Mouse (Mus musculus): ENCODE measurements around the gene Hs3st1. TPM values are rescaled to one million over a fixed set of nuclear protein-coding genes. Genes with fewer than 3 reads are reported as not detected.

Gene Hs3st1
- total and polyA plus RNA-seq, 2 experiments = 0.31 to 0.37 TPM

- no peaks in the 10 kb centered on the region for H3K4me1 ChIP-seq (ENCODE audit: control insufficient read depth, insufficient read depth, low read length)
- DNase-seq (ENCODE audit: extremely low read depth, low read depth, low spot score) = no peak
- no peak overlapping the region for H3K27ac ChIP-seq (replicated peaks; ENCODE audit: insufficient read depth, low read depth, low read length)
- no peaks in the 10 kb centered on the region; the same call in 1 of the 2 replicates for H3K27me3 ChIP-seq (ENCODE audit: control insufficient read depth, insufficient read depth, low read length)
- TF ChIP-seq POLR2A (IDR thresholded peaks at IDR 0.05; ENCODE audit: extremely low read depth, insufficient read depth, low read length) = no peak
- no peak for TF ChIP-seq CTCF (IDR thresholded peaks at IDR 0.05; ENCODE audit: low read depth, low read length)
- WGBS = 73% methylated on average over 5 of the region's 5 CpGs
- H3K9ac ChIP-seq (ENCODE audit: low read depth, low read length) = no peak overlapping the region
- no peak overlapping the region for H3K4me3 ChIP-seq (ENCODE audit: insufficient read depth, low read depth, low read length)
- H3K79me2 ChIP-seq (ENCODE audit: control insufficient read depth, insufficient read depth, low read length) = no peaks in the 10 kb centered on the region
- H3K36me3 ChIP-seq (ENCODE audit: control insufficient read depth, insufficient read depth, low read length) = no peaks in the 10 kb centered on the region
Measured at GRCm38 (mm10) chr5:39771680-39772348, 16.5 kb upstream of the Hs3st1 start.

GRCm38 (mm10) chr5:39761682-39762456, 6.6 kb upstream of the Hs3st1 start:
- H3K27me3 ChIP-seq (ENCODE audit: control insufficient read depth, insufficient read depth, low read length) = no peaks in the 10 kb centered on the region
- no peak overlapping the region for H3K4me3 ChIP-seq (ENCODE audit: insufficient read depth, low read depth, low read length)
- 71% methylated on average over 8 of the region's 8 CpGs for WGBS
- H3K27ac ChIP-seq (replicated peaks; ENCODE audit: insufficient read depth, low read depth, low read length) = no peak overlapping the region
- no peak overlapping the region for H3K9ac ChIP-seq (ENCODE audit: low read depth, low read length)
- H3K79me2 ChIP-seq (ENCODE audit: control insufficient read depth, insufficient read depth, low read length) = no peaks in the 10 kb centered on the region
- TF ChIP-seq CTCF (IDR thresholded peaks at IDR 0.05; ENCODE audit: low read depth, low read length) = no peak
- TF ChIP-seq POLR2A (IDR thresholded peaks at IDR 0.05; ENCODE audit: extremely low read depth, insufficient read depth, low read length) = no peak
- no peaks in the 10 kb centered on the region for H3K36me3 ChIP-seq (ENCODE audit: control insufficient read depth, insufficient read depth, low read length)
- H3K4me1 ChIP-seq (ENCODE audit: control insufficient read depth, insufficient read depth, low read length) = no peaks in the 10 kb centered on the region
- DNase-seq (ENCODE audit: extremely low read depth, low read depth, low spot score) = no peak

- Histone ChIP-seq H3K27me3 (ENCODE audit: control insufficient read depth, insufficient read depth, low read length) (no peaks in the 10 kb centered on the region), H3K4me1 (ENCODE audit: control insufficient read depth, insufficient read depth, low read length) (no peaks in the 10 kb centered on the region), H3K27ac (replicated peaks; ENCODE audit: insufficient read depth, low read depth, low read length) (no peak overlapping the region), H3K9ac (ENCODE audit: low read depth, low read length) (no peak overlapping the region), H3K4me3 (ENCODE audit: insufficient read depth, low read depth, low read length) (no peak overlapping the region), H3K79me2 (ENCODE audit: control insufficient read depth, insufficient read depth, low read length) (no peaks in the 10 kb centered on the region), H3K36me3 (ENCODE audit: control insufficient read depth, insufficient read depth, low read length) (no peaks in the 10 kb centered on the region)
- no peak for DNase-seq (ENCODE audit: extremely low read depth, low read depth, low spot score)
- WGBS = 70% methylated on average over 2 of the region's 2 CpGs
- TF ChIP-seq CTCF (IDR thresholded peaks at IDR 0.05; ENCODE audit: low read depth, low read length) = no peak
- no peak for TF ChIP-seq POLR2A (IDR thresholded peaks at IDR 0.05; ENCODE audit: extremely low read depth, insufficient read depth, low read length)
Measured at GRCm38 (mm10) chr5:39758890-39759475, 3.7 kb upstream of the Hs3st1 start.

GRCm38 (mm10) chr5:39736843-39737242, 18.4 kb downstream of the Hs3st1 start:
- Histone ChIP-seq H3K79me2 (ENCODE audit: control insufficient read depth, insufficient read depth, low read length) (no peaks in the 10 kb centered on the region), H3K27ac (replicated peaks; ENCODE audit: insufficient read depth, low read depth, low read length) (no peak overlapping the region), H3K9ac (ENCODE audit: low read depth, low read length) (no peak overlapping the region), H3K4me3 (ENCODE audit: insufficient read depth, low read depth, low read length) (no peak overlapping the region), H3K4me1 (ENCODE audit: control insufficient read depth, insufficient read depth, low read length) (no peaks in the 10 kb centered on the region), H3K36me3 (ENCODE audit: control insufficient read depth, insufficient read depth, low read length) (no peaks in the 10 kb centered on the region), H3K27me3 (ENCODE audit: control insufficient read depth, insufficient read depth, low read length) (no peaks in the 10 kb centered on the region)
- WGBS = 81% methylated on average over 2 of the region's 2 CpGs
- no peak for TF ChIP-seq CTCF (IDR thresholded peaks at IDR 0.05; ENCODE audit: low read depth, low read length)
- TF ChIP-seq POLR2A (IDR thresholded peaks at IDR 0.05; ENCODE audit: extremely low read depth, insufficient read depth, low read length) = no peak
- DNase-seq (ENCODE audit: extremely low read depth, low read depth, low spot score) = no peak

- no peak for DNase-seq (ENCODE audit: extremely low read depth, low read depth, low spot score)
- Histone ChIP-seq H3K36me3 (ENCODE audit: control insufficient read depth, insufficient read depth, low read length) (no peaks in the 10 kb centered on the region), H3K9ac (ENCODE audit: low read depth, low read length) (no peak overlapping the region), H3K79me2 (ENCODE audit: control insufficient read depth, insufficient read depth, low read length) (no peaks in the 10 kb centered on the region), H3K4me3 (ENCODE audit: insufficient read depth, low read depth, low read length) (no peak overlapping the region), H3K4me1 (ENCODE audit: control insufficient read depth, insufficient read depth, low read length) (no peaks in the 10 kb centered on the region), H3K27me3 (ENCODE audit: control insufficient read depth, insufficient read depth, low read length) (no peaks in the 10 kb centered on the region), H3K27ac (replicated peaks; ENCODE audit: insufficient read depth, low read depth, low read length) (no peak overlapping the region)
- WGBS = 70% methylated on average over 1 of the region's 1 CpGs
- TF ChIP-seq CTCF (IDR thresholded peaks at IDR 0.05; ENCODE audit: low read depth, low read length) (no peak), POLR2A (IDR thresholded peaks at IDR 0.05; ENCODE audit: extremely low read depth, insufficient read depth, low read length) (no peak)
Measured at GRCm38 (mm10) chr5:39733750-39734443, 21.4 kb downstream of the Hs3st1 start.

Measured in liver, adult 2 months (tissue).